20 mouse cellular contexts compared by ENCODE assay signal in the genomic region with DNA sequence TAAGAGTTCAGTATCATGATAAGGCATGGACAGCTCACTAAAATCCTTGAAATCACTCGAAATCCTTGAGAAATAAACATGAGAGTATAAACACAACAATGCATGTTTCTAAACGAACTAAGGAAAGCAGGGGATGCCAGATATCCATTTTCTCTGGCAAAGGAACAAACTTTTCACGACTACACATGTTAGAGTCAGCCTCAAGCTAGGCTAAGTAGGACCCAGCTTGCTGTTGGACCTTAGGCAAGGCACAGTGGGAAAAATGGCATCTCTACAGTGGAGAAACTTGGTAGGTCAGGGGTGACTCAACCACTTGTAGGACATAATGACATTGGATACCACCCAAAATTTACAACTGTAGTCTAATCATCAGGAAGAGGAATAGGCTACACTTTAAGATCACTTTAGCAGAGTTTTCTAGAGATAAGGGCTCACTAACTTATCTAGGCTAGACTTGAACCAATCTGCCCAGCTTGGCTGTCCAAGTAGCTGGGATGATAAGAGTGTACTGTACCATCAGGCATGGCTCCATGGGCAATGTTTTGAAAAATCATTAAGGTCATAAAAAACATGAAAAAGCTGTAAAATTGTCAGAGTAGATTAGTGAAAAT. TPM values are rescaled to one million over a fixed set of nuclear protein-coding genes. Genes with fewer than 3 reads are reported as not detected.
A peak's percentile ranks its signal among the peaks of the same experiment; 100 is the strongest.
DNase-seq lines count a peak whose midpoint lies in the region; ATAC-seq and TF ChIP-seq lines count a peak whose summit lies in the region.
"Had no signal": no experiment of that assay in that cellular context is flagged by ENCODE, and none has a peak within 500 bp of the region (broad histone marks: within the 10 kb centered on the region; RNA-seq: fewer than 3 reads in every experiment).

No protein-coding gene starts in this region.

- TF ChIP-seq CTCF in G1E (IDR thresholded peaks at IDR 0.05; ENCODE audit: low read depth, low read length) = no peak
- TF ChIP-seq CTCF in liver, embryonic 14.5 days (IDR thresholded peaks at IDR 0.05; ENCODE audit: low read depth) = no peak
- TF ChIP-seq CTCF in thymus, adult 2 months (IDR thresholded peaks at IDR 0.05; ENCODE audit: borderline replicate concordance, control insufficient read depth, extremely low read depth, insufficient read depth, low read length, poor library complexity) = no peak

- TF ChIP-seq EP300 in liver, embryonic 14.5 days (IDR thresholded peaks at IDR 0.05; ENCODE audit: low read depth) = peak; percentile 37; the same call in 1 of the 2 replicates

- no peaks in the 10 kb centered on the region for H3K27me3 ChIP-seq in liver, embryonic 12.5 days (replicated peaks)
- H3K27me3 ChIP-seq in G1E (ENCODE audit: insufficient read depth, low read length) = peaks cover 22% of the 10 kb centered on the region
- H3K27me3 ChIP-seq in liver, embryonic 14.5 days (ENCODE audit: control insufficient read depth, insufficient read depth, low read length) = no peaks in the 10 kb centered on the region
- H3K27me3 ChIP-seq in thymus, adult 2 months (ENCODE audit: control insufficient read depth, insufficient read depth, low read length) = no peaks in the 10 kb centered on the region
- H3K27me3 ChIP-seq: embryonic facial prominence, embryonic 13.5 days; forebrain, embryonic 12.5 days; hindbrain, embryonic 12.5 days; Patski had no signal

- no peak overlapping the region for H3K4me3 ChIP-seq in liver, embryonic 12.5 days
- no peak overlapping the region for H3K4me3 ChIP-seq in G1E (ENCODE audit: low read depth, low read length)
- H3K4me3 ChIP-seq in liver, embryonic 14.5 days (ENCODE audit: insufficient read depth in 1 of 2, low read depth in 2 of 2, low read length in 2 of 2) = no peak overlapping the region
- H3K4me3 ChIP-seq in thymus, adult 2 months (ENCODE audit: control insufficient read depth, insufficient read depth, low read length) = no peak overlapping the region
- H3K4me3 ChIP-seq: embryonic facial prominence, embryonic 13.5 days; forebrain, embryonic 12.5 days; heart, embryonic 10.5 days; hindbrain, embryonic 12.5 days had no signal

- H3K27ac ChIP-seq in liver, embryonic 12.5 days = no peak overlapping the region
- H3K27ac ChIP-seq in liver, embryonic 14.5 days = no peak overlapping the region
- H3K27ac ChIP-seq in thymus, adult 2 months (ENCODE audit: control insufficient read depth, insufficient read depth, low read length) = no peak overlapping the region
- H3K27ac ChIP-seq: embryonic facial prominence, embryonic 13.5 days; forebrain, embryonic 12.5 days; heart, embryonic 10.5 days; hindbrain, embryonic 12.5 days had no signal

- H3K36me3 ChIP-seq in liver, embryonic 12.5 days = no peaks in the 10 kb centered on the region
- no peaks in the 10 kb centered on the region for H3K36me3 ChIP-seq in G1E (replicated peaks)
- H3K36me3 ChIP-seq in liver, embryonic 14.5 days (replicated peaks; ENCODE audit: control insufficient read depth, insufficient read depth, low read depth) = no peaks in the 10 kb centered on the region
- H3K36me3 ChIP-seq in thymus, adult 2 months (ENCODE audit: control insufficient read depth, insufficient read depth, low read length) = no peaks in the 10 kb centered on the region
- H3K36me3 ChIP-seq: embryonic facial prominence, embryonic 13.5 days; forebrain, embryonic 12.5 days; heart, embryonic 10.5 days; hindbrain, embryonic 12.5 days had no signal

- WGBS in liver, embryonic 12.5 days (ENCODE audit: insufficient replicate concordance) = 46% methylated on average over 3 of the region's 3 CpGs
- 36% methylated on average over 3 of the region's 3 CpGs for WGBS in liver, embryonic 14.5 days (ENCODE audit: insufficient replicate concordance)
- 87% methylated on average over 3 of the region's 3 CpGs for WGBS in thymus, adult 2 months

- peak; percentile 49; the same call in 1 of the 2 replicates for ATAC-seq in liver, embryonic 12.5 days
- ATAC-seq in G1E (ENCODE audit: extremely low read depth, insufficient number of reproducible peaks, low FRiP score, poor library complexity, severe bottlenecking) = peak; percentile 28
- ATAC-seq in liver, embryonic 14.5 days (ENCODE audit: insufficient read depth) = no peak
- peak; percentile 59 for ATAC-seq in megakaryocyte-erythroid progenitor cell, adult 5-6 weeks (replicated peaks; ENCODE audit: low FRiP score, low TSS enrichment, poor library complexity, severe bottlenecking)
- ATAC-seq: forebrain, embryonic 16.5 days; hindbrain, embryonic 16.5 days; Patski had no signal

- DNase-seq in liver = no peak
- no peak for DNase-seq in G1E (ENCODE audit: low spot score)
- DNase-seq in liver, embryonic 14.5 days (ENCODE audit: low read depth in 3 of 3, low spot score in 3 of 3) = no peak
- DNase-seq in embryo, embryonic 10 days (ENCODE audit: low spot score) = no peak
- DNase-seq in thymus, adult 2 months = no peak
- DNase-seq: cerebellum, adult 11-12 months; cerebellum, adult 9-10 months; cerebellum, postnatal 25 days; gastrocnemius, postnatal 25 days; heart, postnatal 10 days; heart, postnatal 4 days had no signal

- no peaks in the 10 kb centered on the region for H3K9me3 ChIP-seq in liver, embryonic 12.5 days (replicated peaks)
- no peaks in the 10 kb centered on the region for H3K9me3 ChIP-seq in G1E (replicated peaks)
- H3K9me3 ChIP-seq in liver, embryonic 14.5 days (ENCODE audit: control insufficient read depth, low read length) = no peaks in the 10 kb centered on the region
- H3K9me3 ChIP-seq: embryonic facial prominence, embryonic 13.5 days; forebrain, embryonic 12.5 days; heart, embryonic 10.5 days; hindbrain, embryonic 12.5 days had no signal

- no peak overlapping the region for H3K4me2 ChIP-seq in liver, embryonic 12.5 days
- H3K4me2 ChIP-seq in liver, embryonic 14.5 days (ENCODE audit: low read depth) = no peak overlapping the region
- H3K4me2 ChIP-seq: embryonic facial prominence, embryonic 13.5 days; forebrain, embryonic 12.5 days; hindbrain, embryonic 12.5 days had no signal

- peaks cover 25% of the 10 kb centered on the region for H3K4me1 ChIP-seq in liver, embryonic 12.5 days
- no peaks in the 10 kb centered on the region for H3K4me1 ChIP-seq in G1E (ENCODE audit: insufficient read depth, low read depth, low read length)
- H3K4me1 ChIP-seq in liver, embryonic 14.5 days (replicated peaks; ENCODE audit: control insufficient read depth in 2 of 2, insufficient read depth in 2 of 2, low read length in 1 of 2) = peaks cover 4 to 13% of the 10 kb centered on the region in 2 experiments
- H3K4me1 ChIP-seq in thymus, adult 2 months (replicated peaks; ENCODE audit: control insufficient read depth, insufficient read depth, low read length) = peaks cover 4% of the 10 kb centered on the region
- H3K4me1 ChIP-seq: embryonic facial prominence, embryonic 13.5 days; forebrain, embryonic 12.5 days; hindbrain, embryonic 12.5 days had no signal

- TF ChIP-seq POLR2A in thymus, adult 2 months (IDR thresholded peaks at IDR 0.05; ENCODE audit: control insufficient read depth, extremely low read depth, insufficient read depth, low read length, poor library complexity) = no peak

- H3K9ac ChIP-seq in liver, embryonic 12.5 days = no peak overlapping the region
- H3K9ac ChIP-seq in liver, embryonic 14.5 days (replicated peaks) = no peak overlapping the region
- H3K9ac ChIP-seq: embryonic facial prominence, embryonic 13.5 days; forebrain, embryonic 12.5 days; hindbrain, embryonic 12.5 days had no signal

RNA-seq across cellular contexts. Expression of a gene that starts 18.6 kb away (rescaled TPM):
- polyA plus RNA-seq in liver, embryonic 12.5 days (2016; fragmentation: Nextera tagmentation; extraction: Ambion mirVana) = 3.4 and 3.7 TPM in 2 replicates
- 1.6 and 17.3 TPM in 2 replicates for total RNA-seq in G1E (2014; fragmentation: Nextera tagmentation)
- total RNA-seq in G1E (2017) = 0.87 and 1.3 TPM in 2 replicates
- polyA plus RNA-seq in G1E (2012) = 0.27 and 0.43 TPM in 2 replicates
- polyA plus RNA-seq in liver, embryonic 14.5 days (2012; rRNA removed) = 1.9 and 2.4 TPM in 2 replicates
- 3.8 and 3.9 TPM in 2 replicates for polyA plus RNA-seq in liver, embryonic 14.5 days (2014; fragmentation: Nextera tagmentation; extraction: Ambion mirVana)
- 1.9 and 4.1 TPM in 2 replicates for total RNA-seq in megakaryocyte-erythroid progenitor cell, adult 5-6 weeks (2014; fragmentation: Nextera tagmentation)
- 2.6 and 3.5 TPM in 2 replicates for total RNA-seq in megakaryocyte-erythroid progenitor cell, adult 5-6 weeks (2017)
- polyA plus RNA-seq in thymus, adult 2 months (2012; rRNA removed) = 15.5 and 16.8 TPM in 2 replicates
